ENCODE assay signal across 12 mouse cellular contexts in genomic region chr7:38187796-38188195, GRCm38 (mm10). TPM values are rescaled to one million over a fixed set of nuclear protein-coding genes. Genes with fewer than 3 reads are reported as not detected.
DNase-seq lines count a peak whose midpoint lies in the region; TF ChIP-seq lines count a peak whose summit lies in the region.
"Had no signal": no experiment of that assay in that cellular context is flagged by ENCODE, and none has a peak within 500 bp of the region (broad histone marks: within the 10 kb centered on the region; RNA-seq: fewer than 3 reads in every experiment).

No protein-coding gene starts in this region.

- TF ChIP-seq CTCF in bone marrow macrophage, adult 2 months (IDR thresholded peaks at IDR 0.05; ENCODE audit: low read depth, low read length): no peak

- TF ChIP-seq POLR2A in bone marrow macrophage, adult 2 months (IDR thresholded peaks at IDR 0.05; ENCODE audit: borderline replicate concordance, low read depth, low read length): no peak

- no peak overlapping the region for H3K4me3 ChIP-seq in bone marrow macrophage, adult 2 months (ENCODE audit: insufficient read depth, low read length)
- H3K4me3 ChIP-seq: liver, embryonic 15.5 days had no signal

- H3K27ac ChIP-seq in bone marrow macrophage, adult 2 months (ENCODE audit: insufficient read depth, low read depth, low read length): peak overlapping the region; percentile 62
- H3K27ac ChIP-seq: stomach, postnatal 0 days had no signal

- peak; percentile 20 for DNase-seq in adrenal gland, adult 8-10 months
- no peak for DNase-seq in adrenal gland, postnatal 4 days (ENCODE audit: low spot score in 2 of 2)
- peak; percentile 32 for DNase-seq in lung, postnatal 25 days (ENCODE audit: low spot score)
- no peak for DNase-seq in lung, postnatal 10 days
- peak; percentile 47 for DNase-seq in lung, postnatal 36 days
- no peak for DNase-seq in neural tube, embryonic 10.5 days (ENCODE audit: extremely low spot score, low spot score)
- DNase-seq in embryo, embryonic 10 days (ENCODE audit: low spot score): no peak
- DNase-seq: B cell, adult 2 months; heart, adult 11 months had no signal

- peaks cover 48% of the 10 kb centered on the region for H3K4me1 ChIP-seq in bone marrow macrophage, adult 2 months (ENCODE audit: control insufficient read depth, insufficient read depth, low read length)

RNA-seq across cellular contexts. Expression of gene 1600014C10Rik, which starts 4.8 kb away (rescaled TPM):
- total RNA-seq in adrenal gland, adult 8-10 months (2022): 10 to 100 TPM; 33.8 to 64.0 (median 45.6) TPM
- 10 to 100 TPM; 22.0 to 36.5 TPM for total RNA-seq in adrenal gland, postnatal 4 days (2021)
- 20.3 and 21.4 TPM in 2 replicates for polyA plus RNA-seq in bone marrow macrophage, adult 2 months (2012; ENCODE audit: insufficient read depth, insufficient read length, missing spikeins)

RNA-seq across cellular contexts. Expression of gene Plekhf1, which starts 40.0 kb away (rescaled TPM):
- total RNA-seq in adrenal gland, adult 8-10 months (2022): 1 to 10 TPM; 1.2 to 1.9 (median 1.7) TPM
- 1 to 10 TPM; 2.7 to 3.0 TPM for total RNA-seq in adrenal gland, postnatal 4 days (2021)
- 0.91 and 0.99 TPM in 2 replicates for polyA plus RNA-seq in bone marrow macrophage, adult 2 months (2012; ENCODE audit: insufficient read depth, insufficient read length, missing spikeins)

Comparison
In these comparisons a context has a peak if more than half of its experiments do, and no peak if none do; other contexts are left out.
1. DNase-seq: peak in adrenal gland, adult 8-10 months (single experiment), lung, postnatal 25 days (single experiment) and lung, postnatal 36 days (single experiment); none in adrenal gland, postnatal 4 days (0 of 2), lung, postnatal 10 days (single experiment), neural tube, embryonic 10.5 days (single experiment) and embryo, embryonic 10 days (single experiment).